Mouse (Mus musculus) midbrain, embryonic 14.5 days (tissue): ENCODE results near the gene Ckb. TPM values are rescaled to one million over a fixed set of nuclear protein-coding genes. Genes with fewer than 3 reads are reported as not detected.
A peak's percentile ranks its signal among the peaks of the same experiment; 100 is the strongest.
"Not testable (repeated sequence)": the region's sequence is repeated elsewhere in the genome, so short reads cannot be mapped to it uniquely, and the experiment has no call there.

Experiments used
- ATAC-seq: fragments of 200-750 bp; cut with Nextera tagmentation; 2 replicates; pipeline ENCODE4 v1.8.0; 2017; ENCODE audit warnings: moderate number of reproducible peaks, moderate library complexity; ENCODE audit not compliant: low FRiP score, low TSS enrichment
- DNase-seq: peaks from one replicate; pipeline ENCODE4 v3.0.0-alpha.2; 2015
- H3K27ac ChIP-seq: fragments of 300-500 bp; sonication (generic); replicated peaks from 2 replicates; pipeline ENCODE4 v1.5.1; 2014; ENCODE audit warnings: mild to moderate bottlenecking, low read depth, low read length, moderate library complexity
- H3K27me3 ChIP-seq: fragments of 300-500 bp; sonication (generic); 2 replicates; pipeline ENCODE4 v1.6.1; 2014; ENCODE audit warnings: low read length, control low read depth, mixed read lengths; ENCODE audit not compliant: control insufficient read depth, insufficient read depth
- H3K36me3 ChIP-seq: fragments of 300-500 bp; sonication (generic); 2 replicates; pipeline ENCODE4 v1.6.1; 2014; ENCODE audit warnings: low read length, control low read depth; ENCODE audit not compliant: control insufficient read depth, insufficient read depth
- H3K4me1 ChIP-seq: fragments of 300-500 bp; sonication (generic); 2 replicates; pipeline ENCODE4 v1.6.1; 2014; ENCODE audit warnings: mild to moderate bottlenecking, antibody characterized with exemption, low read length, control low read depth; ENCODE audit not compliant: control insufficient read depth, insufficient read depth
- H3K4me2 ChIP-seq: fragments of 300-500 bp; sonication (generic); 2 replicates; pipeline ENCODE4 v1.6.1; 2014; ENCODE audit warnings: mild to moderate bottlenecking, low read length, moderate library complexity
- H3K4me3 ChIP-seq: fragments of 300-500 bp; sonication (generic); replicated peaks from 2 replicates; pipeline ENCODE4 v1.5.1; 2014; ENCODE audit warnings: low read depth, low read length
- H3K9ac ChIP-seq: fragments of 300-500 bp; sonication (generic); replicated peaks from 2 replicates; pipeline ENCODE4 v1.6.1; 2014; ENCODE audit warnings: mild to moderate bottlenecking, low read length, moderate library complexity
- H3K9me3 ChIP-seq: fragments of 300-500 bp; sonication (generic); 2 replicates; pipeline ENCODE4 v1.6.1; 2016; ENCODE audit warnings: low read length, control low read depth, mixed read lengths; ENCODE audit not compliant: control insufficient read depth
- WGBS: fragments of 180-500 bp; shearing (Covaris S2); extraction: QIAGEN DNeasy Blood & Tissue Kit; methylation state at CpG from one replicate; pipeline ENCODE4 v1.1.7; 2014; 5-methylcytosine and 5-hydroxymethylcytosine counted together
- polyA plus RNA-seq: library from polyadenylated mRNA; unstranded; fragments of >200 nt; fragmentation: Nextera tagmentation; extraction: Ambion mirVana; gene quantifications from 2 replicates; pipeline ENCODE4 v1.2.1, GENCODE M21; 2014

Ckb gene
- polyA plus RNA-seq, 1 experiment from 2014 or later, result 1,414 TPM

- Histone ChIP-seq H3K9ac (no peak overlapping the region), H3K27me3 (no peaks in the 10 kb centered on the region), H3K4me1 (peaks cover 4% of the 10 kb centered on the region), H3K36me3 (peaks cover 28% of the 10 kb centered on the region), H3K27ac (no peak overlapping the region), H3K4me2 (no peak overlapping the region), H3K9me3 (no peaks in the 10 kb centered on the region), H3K4me3 (no peak overlapping the region)
- 80% methylated on average over 17 of the region's 17 CpGs for WGBS
- ATAC-seq (no peak), DNase-seq (no peak)
Observed at GRCm38 (mm10) chr12:111663228-111664143, 8.7 kb downstream of the Ckb start.

GRCm38 (mm10) chr12:111661554-111661953 lies 10.6 kb downstream of the Ckb start:
- not testable (repeated sequence) for ATAC-seq, H3K27ac ChIP-seq, H3K4me1 ChIP-seq, H3K27me3 ChIP-seq, H3K9me3 ChIP-seq, H3K4me2 ChIP-seq, H3K9ac ChIP-seq, DNase-seq, H3K4me3 ChIP-seq
- H3K36me3 ChIP-seq, result peaks cover 27% of the 10 kb centered on the region
- WGBS, result 96% methylated on average over 11 of the region's 11 CpGs

GRCm38 (mm10) chr12:111660628-111661027 lies 11.5 kb downstream of the Ckb start:
- H3K4me2 ChIP-seq, result no peak overlapping the region
- DNase-seq (no peak), ATAC-seq (no peak)
- H3K27ac ChIP-seq, result no peak overlapping the region
- peaks cover 26% of the 10 kb centered on the region for H3K36me3 ChIP-seq
- H3K27me3 ChIP-seq, result no peaks in the 10 kb centered on the region
- H3K9me3 ChIP-seq, result no peaks in the 10 kb centered on the region
- H3K4me3 ChIP-seq, result no peak overlapping the region
- 0 out of 2 replicates have a peak, but pooled peaks cover 3% of the 10 kb centered on the region for H3K4me1 ChIP-seq
- H3K9ac ChIP-seq, result no peak overlapping the region
- 70% methylated on average over 1 of the region's 1 CpGs for WGBS

GRCm38 (mm10) chr12:111659331-111659730 lies 12.8 kb downstream of the Ckb start:
- WGBS, result 97% methylated on average over 4 of the region's 4 CpGs
- no peaks in the 10 kb centered on the region for H3K9me3 ChIP-seq
- H3K36me3 ChIP-seq, result peaks cover 34% of the 10 kb centered on the region
- 0 out of 2 replicates have a peak, but pooled peaks cover 3% of the 10 kb centered on the region for H3K4me1 ChIP-seq
- H3K4me3 ChIP-seq, result no peak overlapping the region
- no peaks in the 10 kb centered on the region for H3K27me3 ChIP-seq
- no peak overlapping the region for H3K4me2 ChIP-seq
- no peak overlapping the region for H3K9ac ChIP-seq
- DNase-seq, result no peak
- no peak for ATAC-seq
- H3K27ac ChIP-seq, result no peak overlapping the region

GRCm38 (mm10) chr12:111655695-111656094 lies 16.4 kb downstream of the Ckb start:
- Histone ChIP-seq H3K9ac (no peak overlapping the region), H3K4me1 (no peaks in the 10 kb centered on the region), H3K9me3 (no peaks in the 10 kb centered on the region), H3K4me2 (no peak overlapping the region), H3K36me3 (peaks cover 56% of the 10 kb centered on the region), H3K4me3 (no peak overlapping the region), H3K27ac (no peak overlapping the region), H3K27me3 (no peaks in the 10 kb centered on the region)
- DNase-seq (no peak), ATAC-seq (no peak)
- 95% methylated on average over 11 of the region's 11 CpGs for WGBS

- ATAC-seq (no peak), DNase-seq (peak; percentile 84)
- Histone ChIP-seq H3K4me3 (no peak overlapping the region), H3K27ac (no peak overlapping the region), H3K27me3 (no peaks in the 10 kb centered on the region), H3K4me2 (no peak overlapping the region), H3K9ac (no peak overlapping the region), H3K9me3 (no peaks in the 10 kb centered on the region), H3K36me3 (peaks cover 70% of the 10 kb centered on the region), H3K4me1 (no peaks in the 10 kb centered on the region)
- 30% methylated on average over 3 of the region's 3 CpGs for WGBS
Observed at GRCm38 (mm10) chr12:111653434-111653833, 18.7 kb downstream of the Ckb start.

GRCm38 (mm10) chr12:111652953-111653352 lies 19.2 kb downstream of the Ckb start:
- H3K9ac ChIP-seq, result no peak overlapping the region
- H3K27ac ChIP-seq, result no peak overlapping the region
- WGBS, result 93% methylated on average over 3 of the region's 3 CpGs
- H3K9me3 ChIP-seq, result no peaks in the 10 kb centered on the region
- peaks cover 72% of the 10 kb centered on the region for H3K36me3 ChIP-seq
- no peak for DNase-seq
- no peak overlapping the region for H3K4me2 ChIP-seq
- no peaks in the 10 kb centered on the region for H3K27me3 ChIP-seq
- H3K4me3 ChIP-seq, result no peak overlapping the region
- no peaks in the 10 kb centered on the region for H3K4me1 ChIP-seq
- no peak for ATAC-seq

GRCm38 (mm10) chr12:111648061-111648645 lies 24.0 kb downstream of the Ckb start:
- H3K9me3 ChIP-seq, result no peaks in the 10 kb centered on the region
- 64% methylated on average over 6 of the region's 6 CpGs for WGBS
- peaks cover 85% of the 10 kb centered on the region for H3K36me3 ChIP-seq
- no peak overlapping the region for H3K4me2 ChIP-seq
- ATAC-seq, result no peak
- H3K27me3 ChIP-seq, result no peaks in the 10 kb centered on the region
- H3K9ac ChIP-seq, result no peak overlapping the region
- no peak overlapping the region for H3K4me3 ChIP-seq
- DNase-seq, result peak; percentile 82
- no peaks in the 10 kb centered on the region for H3K4me1 ChIP-seq
- H3K27ac ChIP-seq, result peak overlapping the region; percentile 52; the same call in 1 of the 2 replicates
